Mouse (Mus musculus): ENCODE measurements around the gene Plce1.
"Not testable (repeated sequence)": the region's sequence is repeated elsewhere in the genome, so short reads cannot be mapped to it uniquely, and the experiment has no call there.

Plce1 gene

GRCm38 (mm10) chr19:38498233-38498632, 17.3 kb downstream of the Plce1 start:
- DNase-seq (ENCODE audit: low read depth), result no peak

GRCm38 (mm10) chr19:38504597-38504996, 23.7 kb downstream of the Plce1 start:
- no peak for DNase-seq (ENCODE audit: low read depth)

- DNase-seq (ENCODE audit: low read depth), result no peak
Observed at GRCm38 (mm10) chr19:38506131-38506530, 25.2 kb downstream of the Plce1 start.

DNA sequence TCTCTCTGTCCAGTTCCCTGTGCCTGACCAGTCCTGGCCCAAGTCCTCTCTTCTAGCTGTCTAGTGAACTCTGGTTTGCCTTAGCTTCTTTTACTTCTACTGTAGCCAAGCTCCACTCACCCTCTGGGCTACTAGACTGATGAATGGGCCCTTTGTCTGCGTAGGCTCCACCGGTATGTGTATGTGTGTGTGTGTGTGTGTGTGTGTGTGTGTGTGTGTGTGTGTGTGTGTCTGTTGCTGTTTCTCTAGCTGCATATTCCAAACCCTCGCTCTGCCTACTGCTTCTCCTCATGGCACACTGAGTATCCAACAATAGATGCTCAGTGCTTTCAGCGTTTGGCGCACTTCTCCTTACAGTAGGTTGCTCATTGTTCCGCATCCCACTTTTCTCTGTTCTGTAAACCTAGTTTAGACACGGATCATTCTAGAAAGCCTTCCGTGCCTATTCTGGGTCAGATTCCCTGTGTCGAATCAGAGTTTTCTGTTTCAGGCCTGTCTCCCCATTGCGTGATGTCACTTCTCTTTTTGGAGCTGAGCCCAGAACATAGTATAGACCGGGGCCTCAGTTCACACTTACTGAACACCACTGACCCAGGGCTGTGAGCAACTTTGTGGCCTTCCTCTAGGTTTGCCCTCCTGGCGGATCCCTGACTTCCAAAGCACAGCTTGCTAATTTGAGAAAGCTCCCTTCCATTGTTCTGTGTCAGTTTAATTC, 26.5 kb downstream of the Plce1 start:
- DNase-seq (ENCODE audit: low read depth), result no peak

DNA sequence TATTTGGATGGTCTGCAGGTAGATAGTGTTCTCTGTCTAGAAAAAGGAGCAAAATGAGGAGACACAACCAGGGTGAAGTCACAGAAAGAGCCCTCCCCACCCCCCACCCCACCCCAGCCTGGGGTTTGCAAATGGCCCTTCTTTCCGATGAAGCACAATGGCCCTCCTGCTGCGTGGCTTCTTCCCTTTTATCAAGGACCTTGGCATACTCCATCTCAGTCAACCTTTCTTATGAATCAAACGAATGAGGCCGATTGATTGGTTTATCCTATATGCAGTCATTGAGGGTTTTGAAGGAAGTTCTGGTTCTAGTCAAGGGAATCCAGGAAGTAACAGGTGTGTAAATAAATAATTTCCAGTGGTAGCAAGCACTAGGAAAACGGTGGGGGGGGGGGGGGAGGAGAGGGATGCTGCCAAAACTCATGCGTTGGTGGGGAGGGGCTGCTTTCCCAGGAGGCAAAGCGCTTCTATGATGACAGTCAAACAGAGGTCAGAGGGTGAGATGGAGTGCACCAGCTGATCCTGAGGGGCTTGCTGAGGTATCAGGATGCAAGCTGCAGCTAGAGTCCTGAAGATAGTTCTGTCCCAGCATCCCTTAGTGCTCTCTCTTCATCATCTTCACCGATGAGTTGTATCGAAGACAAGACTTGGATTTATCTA, 27.2 kb downstream of the Plce1 start:
- DNase-seq (ENCODE audit: low read depth), result no peak

- no peak for DNase-seq (ENCODE audit: low read depth)
Observed at GRCm38 (mm10) chr19:38514417-38515184, 33.7 kb downstream of the Plce1 start.

DNA sequence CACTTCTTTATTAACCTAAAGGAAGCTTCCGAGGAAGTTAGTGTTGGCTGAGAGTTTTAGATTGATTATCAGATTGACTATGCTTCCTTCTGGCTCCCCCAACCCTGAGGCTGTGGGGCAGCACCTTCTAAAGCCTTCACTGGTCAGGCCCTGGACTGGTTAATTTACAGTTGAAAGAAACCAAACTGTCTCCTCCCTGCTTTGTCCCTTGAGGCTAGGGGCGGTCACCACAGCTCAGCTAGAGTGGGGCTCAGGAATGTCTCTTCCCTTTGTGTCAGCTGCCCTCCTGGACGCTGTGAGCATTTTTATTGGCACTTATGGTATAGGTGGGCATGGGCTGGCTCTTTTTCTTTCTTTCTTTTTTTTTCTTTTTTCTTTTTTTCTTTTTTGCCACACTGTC, 45.9 kb downstream of the Plce1 start:
- DNase-seq (ENCODE audit: low read depth), result no peak

- DNase-seq (ENCODE audit: low read depth), result no peak
Observed at GRCm38 (mm10) chr19:38527475-38527874, 46.6 kb downstream of the Plce1 start.

DNA sequence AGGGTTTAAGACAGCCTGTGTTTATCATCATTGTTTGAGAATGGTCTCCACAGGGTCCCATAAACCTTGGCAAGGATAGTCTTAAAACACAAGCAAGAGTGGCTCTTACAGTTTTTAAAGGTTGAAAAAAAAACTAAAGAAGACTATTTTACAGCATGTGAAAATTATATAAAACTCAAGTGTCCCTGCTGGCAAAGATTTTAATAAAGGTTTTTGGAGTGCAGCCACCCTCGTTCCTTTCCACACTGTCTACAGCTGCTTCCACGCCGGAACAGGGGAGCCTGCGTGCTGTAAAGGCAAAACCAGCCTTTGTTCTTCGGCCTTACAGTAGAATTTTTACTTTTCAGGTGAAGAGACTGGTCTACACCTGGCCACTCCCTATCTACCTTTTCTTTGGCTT, 52.3 kb downstream of the Plce1 start:
- no peak for DNase-seq (ENCODE audit: low read depth)

DNA sequence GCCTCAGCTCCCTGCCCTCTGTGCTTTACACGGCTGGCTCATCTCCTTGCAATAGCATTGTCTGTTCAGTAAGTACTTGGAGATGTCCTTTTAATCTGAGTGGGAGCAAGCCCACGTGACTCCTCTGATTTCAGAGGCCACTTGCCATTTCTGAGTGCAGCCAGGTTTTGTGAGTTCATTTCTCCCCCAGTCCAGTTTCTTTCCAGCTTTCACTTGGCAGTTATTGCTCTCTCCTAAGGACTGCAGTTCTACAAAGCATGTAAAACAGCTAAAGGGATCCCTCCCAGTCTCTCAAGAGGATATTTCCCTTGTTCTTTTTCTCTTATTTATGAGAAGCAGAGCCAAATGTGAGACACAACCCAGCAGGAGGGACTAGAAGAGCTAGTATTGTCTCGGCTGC, 58.4 kb downstream of the Plce1 start:
- no peak for DNase-seq (ENCODE audit: low read depth)

- DNase-seq (ENCODE audit: low read depth), result no peak
Observed at GRCm38 (mm10) chr19:38540549-38540948, 59.6 kb downstream of the Plce1 start.

DNA sequence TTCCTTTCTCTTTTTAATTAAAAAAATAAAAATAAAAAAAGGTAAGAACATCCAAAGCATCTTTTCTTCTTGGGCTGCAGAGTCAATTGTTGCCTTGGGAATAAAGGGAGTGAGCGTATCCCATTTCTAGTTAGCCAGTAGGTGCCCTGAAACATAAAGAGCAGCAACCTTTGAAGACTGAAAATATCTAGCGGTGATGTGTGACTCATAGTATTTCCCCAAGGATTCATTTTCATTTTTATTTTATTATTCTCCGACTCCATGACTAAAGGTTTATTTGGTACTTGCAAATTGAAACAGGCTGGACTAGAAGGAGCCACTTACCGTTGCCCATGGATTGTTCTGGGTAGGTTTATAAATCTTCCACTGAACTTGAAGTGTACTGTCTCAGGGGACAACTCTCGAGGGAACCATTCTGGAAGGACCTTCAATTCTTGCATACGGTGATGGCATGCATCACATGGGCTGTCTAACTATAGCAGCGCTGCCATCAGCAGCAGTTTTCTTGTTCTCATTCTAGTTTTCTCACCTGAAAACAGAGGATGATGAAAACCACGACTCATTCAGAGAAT, 68.7 kb downstream of the Plce1 start:
- no peak for DNase-seq (ENCODE audit: low read depth)

GRCm38 (mm10) chr19:38553551-38553950, 72.6 kb downstream of the Plce1 start:
- DNase-seq (ENCODE audit: low read depth), result no peak

DNA sequence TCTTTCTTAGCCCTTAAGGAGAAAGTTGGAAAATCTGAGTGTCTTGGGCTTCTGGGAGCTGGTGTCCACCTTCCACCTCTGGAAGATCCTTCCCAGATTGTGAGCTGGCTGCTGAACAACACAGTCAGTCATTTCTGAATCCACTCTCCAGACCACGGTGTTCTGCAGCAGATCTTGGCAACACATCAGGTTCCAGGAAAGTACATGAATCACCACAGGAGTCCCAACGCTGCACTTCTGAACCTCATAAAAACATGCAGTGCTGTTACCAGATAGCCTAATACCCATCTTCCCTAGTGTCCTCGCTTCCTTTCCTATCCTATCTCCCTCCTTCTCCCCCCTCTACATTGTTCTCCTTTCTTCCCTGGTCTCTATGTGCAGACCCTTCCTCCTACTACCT, 74.5 kb downstream of the Plce1 start:
- no peak for DNase-seq (ENCODE audit: low read depth)

- no peak for DNase-seq (ENCODE audit: low read depth)
Observed at GRCm38 (mm10) chr19:38558816-38559215, 77.9 kb downstream of the Plce1 start.

DNA sequence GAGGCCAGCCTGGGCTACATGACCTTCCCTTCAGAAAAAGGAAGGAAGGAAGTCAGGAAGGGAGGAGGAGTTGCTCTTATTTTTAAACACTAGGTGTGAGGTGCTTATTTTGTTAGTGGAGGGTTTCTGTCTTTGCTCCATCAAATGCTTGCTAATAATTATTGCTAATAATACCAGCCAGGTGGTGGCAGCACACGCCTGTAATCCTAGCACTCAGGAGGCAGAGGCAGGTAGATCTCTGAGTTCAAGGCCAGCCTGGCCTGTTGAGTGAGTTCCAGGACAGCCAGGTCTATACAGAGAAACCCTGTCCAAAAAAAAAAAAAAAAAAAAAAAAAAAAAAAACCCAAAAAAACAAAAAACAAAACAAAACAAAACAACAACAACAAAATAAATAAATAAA, 81.0 kb downstream of the Plce1 start:
- not testable (repeated sequence) for DNase-seq (ENCODE audit: low read depth)

- no peak for DNase-seq (ENCODE audit: low read depth)
Observed at GRCm38 (mm10) chr19:38566156-38566555, 85.2 kb downstream of the Plce1 start.

GRCm38 (mm10) chr19:38566752-38567151, 85.8 kb downstream of the Plce1 start:
- DNase-seq (ENCODE audit: low read depth), result no peak

DNA sequence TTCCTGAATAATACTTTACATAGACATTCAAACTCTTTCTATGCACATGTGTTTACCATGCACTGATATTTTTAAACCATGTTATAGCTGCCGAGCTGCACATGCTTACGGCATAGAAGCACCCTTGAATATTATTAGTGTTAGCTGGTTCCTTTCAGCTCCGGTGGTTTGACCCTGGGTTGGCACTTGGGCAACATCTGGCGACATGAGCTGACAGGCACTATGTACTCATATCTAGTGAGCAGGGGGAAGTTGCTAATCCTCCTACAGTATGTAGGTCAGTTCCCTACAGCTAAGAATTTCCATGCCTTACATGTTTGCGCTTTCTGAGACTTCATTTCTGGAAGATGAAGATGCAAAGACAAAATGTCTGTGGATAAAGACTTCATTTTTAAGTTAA, 86.4 kb downstream of the Plce1 start:
- no peak for DNase-seq (ENCODE audit: low read depth)

DNA sequence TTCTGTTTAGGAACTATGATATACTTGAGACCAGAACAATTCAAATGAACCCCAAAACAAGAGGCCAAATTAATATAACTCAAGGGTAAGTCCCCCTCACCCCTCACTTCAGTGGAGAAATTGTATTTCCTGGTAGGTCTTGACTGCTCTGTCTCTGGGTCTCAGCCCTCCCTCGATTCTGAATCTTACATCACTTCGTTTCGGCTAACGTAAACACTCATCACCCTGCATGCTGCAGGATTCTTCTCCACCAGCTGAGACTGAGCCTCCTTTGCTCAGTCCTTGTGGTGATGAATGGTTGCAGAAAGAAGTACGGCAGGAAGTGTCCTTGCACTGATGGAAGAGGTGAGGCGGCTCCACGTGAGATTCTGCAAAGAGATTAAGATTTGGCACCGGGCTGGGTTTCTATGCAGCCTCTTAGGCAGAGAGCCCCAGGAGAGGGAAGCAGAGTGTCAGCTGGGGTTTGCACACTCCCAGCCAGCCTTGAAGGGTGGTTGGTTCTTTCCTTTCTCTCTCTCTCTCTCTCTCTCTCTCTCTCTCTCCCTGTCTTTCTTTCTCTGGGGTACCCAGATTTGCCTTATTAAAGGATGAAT, 97.7 kb downstream of the Plce1 start:
- DNase-seq (ENCODE audit: low read depth), result no peak

GRCm38 (mm10) chr19:38582861-38583260, 102.0 kb downstream of the Plce1 start:
- no peak for DNase-seq (ENCODE audit: low read depth)

- DNase-seq (ENCODE audit: low read depth), result no peak
Observed at GRCm38 (mm10) chr19:38587559-38587958, 106.7 kb downstream of the Plce1 start.

Data from c-Kit-positive CD71-positive TER-119-negative erythroid progenitor cells, embryonic 14.5 days (primary cell).